Mouse (Mus musculus) thymus, postnatal 10 days (tissue): ENCODE results near the gene Foxn2.

Experiments used
- DNase-seq, 2 experiments: peaks; one replicate each; pipeline ENCODE4 v3.0.0; 2021; ENCODE audit warnings: low spot score in 2 of 2

Gene Foxn2

GRCm38 (mm10) chr17:88493551-88493950 lies 53.0 kb downstream of the Foxn2 start:
- DNase-seq: no peak

- DNase-seq: no peak
Measured at GRCm38 (mm10) chr17:88494121-88494771, 53.7 kb downstream of the Foxn2 start.

GRCm38 (mm10) chr17:88494772-88495132 lies 54.2 kb downstream of the Foxn2 start:
- no peak for DNase-seq

- DNase-seq: no peak
Measured at GRCm38 (mm10) chr17:88498090-88498682, 57.7 kb downstream of the Foxn2 start.

- DNase-seq: no peak
Measured at GRCm38 (mm10) chr17:88504056-88504455, 63.5 kb downstream of the Foxn2 start.

GRCm38 (mm10) chr17:88505275-88505723 lies 64.8 kb downstream of the Foxn2 start:
- DNase-seq: no peak

- DNase-seq: no peak
Measured at GRCm38 (mm10) chr17:88505941-88506340, 65.4 kb downstream of the Foxn2 start.

- no peak for DNase-seq
Measured at GRCm38 (mm10) chr17:88507376-88507775, 66.9 kb downstream of the Foxn2 start.

GRCm38 (mm10) chr17:88508846-88509508 lies 68.5 kb downstream of the Foxn2 start:
- no peak for DNase-seq

- DNase-seq: no peak
Measured at GRCm38 (mm10) chr17:88509999-88510398, 69.5 kb downstream of the Foxn2 start.

GRCm38 (mm10) chr17:88511095-88511551 lies 70.6 kb downstream of the Foxn2 start:
- DNase-seq: peak; percentile 62 to 79

GRCm38 (mm10) chr17:88516477-88516876 lies 76.0 kb downstream of the Foxn2 start:
- no peak for DNase-seq

GRCm38 (mm10) chr17:88527781-88528180 lies 87.3 kb downstream of the Foxn2 start:
- no peak for DNase-seq

GRCm38 (mm10) chr17:88529519-88530235 lies 89.2 kb downstream of the Foxn2 start, which contains the start of gene Ppp1r21:
TSS of gene Ppp1r21 (plus strand) at chr17:88530118.
- DNase-seq: peak; percentile 95 to 99

- no peak for DNase-seq
Measured at GRCm38 (mm10) chr17:88530236-88530619, 89.7 kb downstream of the Foxn2 start.

GRCm38 (mm10) chr17:88530667-88531066 lies 90.2 kb downstream of the Foxn2 start:
- DNase-seq: no peak

GRCm38 (mm10) chr17:88531176-88531575 lies 90.7 kb downstream of the Foxn2 start:
- no peak for DNase-seq

- DNase-seq: no peak
Measured at GRCm38 (mm10) chr17:88537842-88538430, 97.4 kb downstream of the Foxn2 start.
